Mouse (Mus musculus) G1E (cell line): ENCODE data around the gene Adamts2.

Source experiments
- CTCF ChIP-seq: IDR thresholded peaks from 2 replicates; pipeline ENCODE4 v1.5.1; 2012; ENCODE audit warnings: low read depth, low read length, inconsistent platforms, mixed read lengths
- GATA1 ChIP-seq: IDR thresholded peaks from 2 replicates; pipeline ENCODE4 v1.6.1; 2012; ENCODE audit warnings: borderline replicate concordance, low read length, inconsistent platforms, mixed read lengths
- GATA2 ChIP-seq: IDR thresholded peaks from 2 replicates; pipeline ENCODE4 v1.6.1; 2012; ENCODE audit warnings: low read depth, low read length, inconsistent platforms, borderline replicate concordance
- POLR2AphosphoS5 ChIP-seq: IDR thresholded peaks from 2 replicates; pipeline ENCODE4 v1.6.1; 2012; ENCODE audit warnings: low read depth, low read length, inconsistent platforms; ENCODE audit not compliant: insufficient replicate concordance
- TAL1 ChIP-seq: conservative IDR thresholded peaks from 2 replicates; pipeline ENCODE4 v1.6.1; 2012; ENCODE audit warnings: low read depth, low read length, inconsistent platforms, mixed read lengths

DNA sequence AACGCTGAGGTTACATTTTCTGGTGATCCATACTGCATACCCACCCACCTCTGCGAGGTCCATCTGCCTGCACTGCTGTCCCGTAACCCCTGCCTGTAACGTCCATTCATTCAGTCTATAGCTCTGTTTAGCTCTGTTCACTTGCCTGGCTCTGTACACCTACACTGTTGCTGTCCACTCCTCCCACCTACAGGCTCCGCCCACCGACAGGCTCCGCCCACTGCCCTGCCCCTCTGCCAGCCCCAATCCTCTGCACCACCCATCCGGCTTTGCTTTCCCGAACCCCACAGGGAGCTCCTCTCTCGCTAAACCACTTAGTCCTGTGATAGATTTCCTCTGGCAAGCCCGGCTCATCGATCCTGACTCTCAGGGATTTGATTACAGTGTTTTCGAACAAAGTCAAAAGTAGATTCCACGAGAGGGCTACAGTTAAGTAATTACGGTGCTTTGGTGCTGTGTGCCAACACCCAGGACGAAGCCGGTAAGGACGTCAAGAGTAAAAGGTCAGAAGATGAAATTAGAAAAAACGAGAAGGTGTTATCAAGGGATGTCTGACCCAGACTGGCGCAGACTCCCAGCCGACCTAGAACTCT lies 111.8 kb downstream of the Adamts2 start:
- TF ChIP-seq GATA1 (no peak), CTCF (no peak), POLR2AphosphoS5 (no peak), TAL1 (no peak), GATA2 (no peak)
